In the genomic region with DNA sequence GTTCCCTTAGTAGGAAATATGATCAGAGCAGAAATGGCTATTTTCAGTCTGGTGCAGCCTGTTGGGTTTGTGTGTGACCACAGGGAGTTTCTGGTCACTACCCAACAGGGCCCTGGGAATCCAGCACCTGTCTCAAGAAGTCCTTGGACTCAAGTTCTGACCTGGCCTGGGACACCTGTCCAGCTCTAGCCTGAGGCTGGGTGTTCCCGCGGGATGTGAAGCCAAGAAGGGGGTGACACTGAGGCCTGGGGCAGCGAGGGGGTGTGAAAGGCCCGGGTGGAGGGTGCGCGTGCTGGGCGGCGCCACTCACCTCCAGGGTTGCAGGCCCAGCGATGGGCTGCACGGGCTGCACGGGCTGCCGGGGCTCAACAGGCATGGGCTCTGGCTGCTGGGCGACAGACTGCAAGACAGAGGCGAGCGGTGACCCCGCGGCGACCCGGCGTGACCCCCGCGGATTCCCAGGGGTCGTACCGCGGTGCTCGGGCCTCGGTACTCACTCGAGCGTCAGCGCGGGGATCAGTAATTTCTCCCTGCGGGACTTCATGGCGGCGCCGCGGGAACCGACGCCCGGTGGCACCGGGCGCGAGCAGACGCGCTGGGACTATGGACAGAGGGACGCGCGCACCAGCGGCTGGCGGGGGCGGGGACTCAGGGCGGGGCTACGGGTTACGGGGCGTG, we compare ENCODE assay signal across 9 mouse cellular contexts. TPM values are rescaled to one million over a fixed set of nuclear protein-coding genes. Genes with fewer than 3 reads are reported as not detected.
DNase-seq lines count a peak whose midpoint lies in the region; ATAC-seq and TF ChIP-seq lines count a peak whose summit lies in the region.
"Had no signal": no experiment of that assay in that cellular context is flagged by ENCODE, and none has a peak within 500 bp of the region (broad histone marks: within the 10 kb centered on the region; RNA-seq: fewer than 3 reads in every experiment).

No protein-coding gene starts in this region.

- peak; percentile 1; the same call in 1 of the 2 replicates for ATAC-seq in hindbrain, embryonic 13.5 days (ENCODE audit: low FRiP score)
- no peak for ATAC-seq in midbrain, postnatal 0 days (ENCODE audit: low FRiP score)

- no peaks in the 10 kb centered on the region for H3K9me3 ChIP-seq in hindbrain, embryonic 13.5 days
- H3K9me3 ChIP-seq in midbrain, postnatal 0 days (ENCODE audit: low read length) = no peaks in the 10 kb centered on the region

- H3K4me3 ChIP-seq in hindbrain, embryonic 13.5 days = peak overlapping the region; percentile 53
- peak overlapping the region; percentile 54 for H3K4me3 ChIP-seq in midbrain, postnatal 0 days (ENCODE audit: low read depth, low read length)

- H3K9ac ChIP-seq in hindbrain, embryonic 13.5 days = peak overlapping the region; percentile 75
- peak overlapping the region; percentile 64 for H3K9ac ChIP-seq in midbrain, postnatal 0 days (replicated peaks; ENCODE audit: low read length, poor library complexity, severe bottlenecking)

- H3K4me2 ChIP-seq in hindbrain, embryonic 13.5 days = peak overlapping the region; percentile 87
- peak overlapping the region; percentile 90 for H3K4me2 ChIP-seq in midbrain, postnatal 0 days (ENCODE audit: low read depth, low read length, poor library complexity, severe bottlenecking)

- H3K27me3 ChIP-seq in hindbrain, embryonic 13.5 days = peaks cover 38% of the 10 kb centered on the region
- H3K27me3 ChIP-seq in midbrain, postnatal 0 days (ENCODE audit: insufficient read depth, low read length) = 0 out of 2 replicates have a peak, but pooled peaks cover 5% of the 10 kb centered on the region

- WGBS in hindbrain, embryonic 13.5 days = under 1% methylated on average over 54 of the region's 54 CpGs
- 1% methylated on average over 51 of the region's 54 CpGs for WGBS in midbrain, postnatal 0 days

- H3K27ac ChIP-seq in hindbrain, embryonic 13.5 days = peak overlapping the region; percentile 44
- peak overlapping the region; percentile 55 for H3K27ac ChIP-seq in midbrain, postnatal 0 days (ENCODE audit: low read depth, low read length)

- no peaks in the 10 kb centered on the region for H3K36me3 ChIP-seq in hindbrain, embryonic 13.5 days
- no peaks in the 10 kb centered on the region for H3K36me3 ChIP-seq in midbrain, postnatal 0 days (ENCODE audit: insufficient read depth, low read length)

- TF ChIP-seq CTCF in midbrain, postnatal 0 days (IDR thresholded peaks at IDR 0.05) = no peak

- H3K4me1 ChIP-seq in hindbrain, embryonic 13.5 days (replicated peaks) = peaks cover 46% of the 10 kb centered on the region
- peaks cover 8% of the 10 kb centered on the region for H3K4me1 ChIP-seq in midbrain, postnatal 0 days (ENCODE audit: insufficient read depth, low read length)

- DNase-seq in cerebellum, adult 9-10 months = peak; percentile 65
- DNase-seq in cerebellum, postnatal 14 days = no peak
- peak; percentile 87 for DNase-seq in ovary, postnatal 36 days (ENCODE audit: low spot score)
- no peak for DNase-seq in ovary, postnatal 14 days (ENCODE audit: low spot score)
- DNase-seq in midbrain, postnatal 0 days (ENCODE audit: low spot score) = no peak
- DNase-seq in B cell, adult 2 months = no peak
- no peak for DNase-seq in layer of hippocampus, adult 9-10 months (ENCODE audit: low spot score)

RNA-seq across cellular contexts. Expression of a gene that starts 8.3 kb away (rescaled TPM):
- 16.4 and 17.4 TPM in 2 replicates for polyA plus RNA-seq in hindbrain, embryonic 13.5 days (2015; fragmentation: Nextera tagmentation; extraction: Ambion mirVana)
- 33.2 and 34.1 TPM in 2 replicates for total RNA-seq in midbrain, postnatal 0 days (2014; rRNA removed)
- 20.2 and 24.0 TPM in 2 replicates for polyA plus RNA-seq in midbrain, postnatal 0 days (2015; fragmentation: Nextera tagmentation; extraction: Ambion mirVana)

RNA-seq across cellular contexts. Expression of a gene that starts 11.7 kb away (rescaled TPM):
- polyA plus RNA-seq in hindbrain, embryonic 13.5 days (2015; fragmentation: Nextera tagmentation; extraction: Ambion mirVana) = 0.08 and 0.13 TPM in 2 replicates
- total RNA-seq in midbrain, postnatal 0 days (2014; rRNA removed) = not detected in 2 replicates
- not detected in 2 replicates for polyA plus RNA-seq in midbrain, postnatal 0 days (2015; fragmentation: Nextera tagmentation; extraction: Ambion mirVana)
- total RNA-seq: gastrocnemius, adult 8-10 months had no signal

RNA-seq across cellular contexts. Expression of a gene that starts 20.0 kb away (rescaled TPM):
- polyA plus RNA-seq in hindbrain, embryonic 13.5 days (2015; fragmentation: Nextera tagmentation; extraction: Ambion mirVana) = 90.0 and 94.1 TPM in 2 replicates
- 141 and 159 TPM in 2 replicates for total RNA-seq in midbrain, postnatal 0 days (2014; rRNA removed)
- polyA plus RNA-seq in midbrain, postnatal 0 days (2015; fragmentation: Nextera tagmentation; extraction: Ambion mirVana) = 102 and 113 TPM in 2 replicates

RNA-seq across cellular contexts. Expression of a gene that starts 35.8 kb away (rescaled TPM):
- polyA plus RNA-seq in hindbrain, embryonic 13.5 days (2015; fragmentation: Nextera tagmentation; extraction: Ambion mirVana) = 40.8 and 44.5 TPM in 2 replicates
- 27.8 and 29.2 TPM in 2 replicates for total RNA-seq in midbrain, postnatal 0 days (2014; rRNA removed)
- polyA plus RNA-seq in midbrain, postnatal 0 days (2015; fragmentation: Nextera tagmentation; extraction: Ambion mirVana) = 43.7 and 45.8 TPM in 2 replicates

RNA-seq across cellular contexts. Expression of a gene that starts 42.1 kb away (rescaled TPM):
- polyA plus RNA-seq in hindbrain, embryonic 13.5 days (2015; fragmentation: Nextera tagmentation; extraction: Ambion mirVana) = 352 and 355 TPM in 2 replicates
- total RNA-seq in midbrain, postnatal 0 days (2014; rRNA removed) = 649 and 670 TPM in 2 replicates
- 726 and 813 TPM in 2 replicates for polyA plus RNA-seq in midbrain, postnatal 0 days (2015; fragmentation: Nextera tagmentation; extraction: Ambion mirVana)

Comparison
In these comparisons a context has a peak if more than half of its experiments do, and no peak if none do; other contexts are left out.
1. DNase-seq: peak in cerebellum, adult 9-10 months (single experiment) and ovary, postnatal 36 days (single experiment); none in cerebellum, postnatal 14 days (0 of 2), ovary, postnatal 14 days (single experiment), midbrain, postnatal 0 days (single experiment), B cell, adult 2 months (0 of 2) and layer of hippocampus, adult 9-10 months (single experiment).